Mouse (Mus musculus): ENCODE data around the gene Prpf3. TPM values are rescaled to one million over a fixed set of nuclear protein-coding genes. Genes with fewer than 3 reads are reported as not detected.
A peak's percentile ranks its signal among the peaks of the same experiment; 100 is the strongest.

Prpf3 gene
- polyA plus RNA-seq, 1 experiment = 15.5 TPM

DNA sequence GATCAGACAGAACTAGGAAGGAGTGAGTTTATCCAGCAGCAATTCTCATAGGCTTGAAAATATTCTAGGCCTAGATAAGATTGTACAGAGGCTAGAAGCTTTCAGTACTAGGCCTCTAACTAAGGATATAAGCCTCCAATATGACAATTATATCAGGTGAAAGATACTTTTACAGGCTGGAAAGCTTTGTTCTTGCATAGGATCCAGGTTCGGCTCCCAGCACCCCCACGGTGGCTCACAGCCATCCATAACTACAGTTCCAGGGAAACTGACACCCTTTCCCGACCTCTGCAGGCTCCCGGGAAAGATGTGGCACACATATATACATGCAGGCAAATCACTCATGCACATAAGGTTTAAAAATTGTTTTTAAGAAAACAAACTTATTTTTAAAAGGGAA is 51.8 kb downstream of the Prpf3 start:
- Histone ChIP-seq H3K27me3 (ENCODE audit: control insufficient read depth, insufficient read depth, low read length) (no peaks in the 10 kb centered on the region), H3K27ac (ENCODE audit: control insufficient read depth, insufficient read depth, low read depth, low read length) (peak overlapping the region; percentile 65; the same call in 1 of the 2 replicates), H3K4me1 (ENCODE audit: control insufficient read depth, insufficient read depth, low read length) (no peaks in the 10 kb centered on the region; the same call in 1 of the 2 replicates), H3K36me3 (ENCODE audit: control insufficient read depth, insufficient read depth, low read length) (no peaks in the 10 kb centered on the region), H3K4me3 (ENCODE audit: control insufficient read depth, low read depth, low read length) (no peak overlapping the region)
- TF ChIP-seq CTCF (IDR thresholded peaks at IDR 0.05; ENCODE audit: control insufficient read depth, insufficient read depth, insufficient replicate concordance, low read depth, low read length) (no peak), POLR2A (IDR thresholded peaks at IDR 0.05; ENCODE audit: control insufficient read depth, low read depth, low read length) (no peak)

DNA sequence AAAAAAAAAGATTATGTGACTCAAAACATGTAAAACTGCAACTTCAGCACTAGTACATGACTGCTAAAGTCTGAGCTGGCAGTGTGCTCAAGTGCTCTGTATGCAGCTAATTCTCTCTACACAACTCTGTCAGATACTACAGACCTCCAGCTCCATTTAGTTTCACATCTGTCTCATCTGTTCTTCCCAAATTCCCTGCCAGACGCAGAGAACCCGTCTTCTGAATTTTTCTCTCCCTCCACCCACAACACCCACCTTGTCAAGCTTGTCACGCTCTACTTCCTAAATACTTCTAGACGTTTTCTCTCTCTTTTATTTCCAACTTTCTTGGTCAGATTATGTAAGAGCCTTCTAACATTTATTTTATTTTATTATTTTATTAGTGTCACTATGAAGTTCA is 56.9 kb downstream of the Prpf3 start:
- Histone ChIP-seq H3K36me3 (ENCODE audit: control insufficient read depth, insufficient read depth, low read length) (no peaks in the 10 kb centered on the region), H3K27me3 (ENCODE audit: control insufficient read depth, insufficient read depth, low read length) (no peaks in the 10 kb centered on the region), H3K4me3 (ENCODE audit: control insufficient read depth, low read depth, low read length) (no peak overlapping the region), H3K4me1 (ENCODE audit: control insufficient read depth, insufficient read depth, low read length) (no peaks in the 10 kb centered on the region; the same call in 1 of the 2 replicates), H3K27ac (ENCODE audit: control insufficient read depth, insufficient read depth, low read depth, low read length) (no peak overlapping the region)
- TF ChIP-seq CTCF (IDR thresholded peaks at IDR 0.05; ENCODE audit: control insufficient read depth, insufficient read depth, insufficient replicate concordance, low read depth, low read length) (no peak), POLR2A (IDR thresholded peaks at IDR 0.05; ENCODE audit: control insufficient read depth, low read depth, low read length) (no peak)

DNA sequence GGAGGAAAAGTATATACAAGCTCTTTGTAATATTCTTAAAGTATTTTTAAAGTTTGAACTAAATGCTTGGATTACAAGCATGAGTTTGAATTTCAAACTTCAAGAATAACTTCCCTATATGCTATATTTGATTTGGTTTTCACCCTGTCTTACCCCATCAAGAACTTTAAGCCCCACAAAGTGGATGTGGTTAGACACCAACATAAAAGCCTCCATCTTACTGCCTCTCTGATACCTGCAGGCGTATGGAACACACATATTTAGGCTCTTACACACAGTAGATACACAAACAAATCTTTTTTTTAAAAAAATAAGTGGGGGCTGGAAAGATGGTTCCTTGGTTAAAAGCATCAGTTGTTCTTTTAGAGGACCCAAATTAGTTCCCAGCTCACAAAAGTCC is 61.4 kb downstream of the Prpf3 start:
- Histone ChIP-seq H3K27me3 (ENCODE audit: control insufficient read depth, insufficient read depth, low read length) (no peaks in the 10 kb centered on the region), H3K27ac (ENCODE audit: control insufficient read depth, insufficient read depth, low read depth, low read length) (no peak overlapping the region), H3K4me1 (ENCODE audit: control insufficient read depth, insufficient read depth, low read length) (no peaks in the 10 kb centered on the region), H3K36me3 (ENCODE audit: control insufficient read depth, insufficient read depth, low read length) (no peaks in the 10 kb centered on the region), H3K4me3 (ENCODE audit: control insufficient read depth, low read depth, low read length) (no peak overlapping the region)
- TF ChIP-seq POLR2A (IDR thresholded peaks at IDR 0.05; ENCODE audit: control insufficient read depth, low read depth, low read length) (no peak), CTCF (IDR thresholded peaks at IDR 0.05; ENCODE audit: control insufficient read depth, insufficient read depth, insufficient replicate concordance, low read depth, low read length) (no peak)

DNA sequence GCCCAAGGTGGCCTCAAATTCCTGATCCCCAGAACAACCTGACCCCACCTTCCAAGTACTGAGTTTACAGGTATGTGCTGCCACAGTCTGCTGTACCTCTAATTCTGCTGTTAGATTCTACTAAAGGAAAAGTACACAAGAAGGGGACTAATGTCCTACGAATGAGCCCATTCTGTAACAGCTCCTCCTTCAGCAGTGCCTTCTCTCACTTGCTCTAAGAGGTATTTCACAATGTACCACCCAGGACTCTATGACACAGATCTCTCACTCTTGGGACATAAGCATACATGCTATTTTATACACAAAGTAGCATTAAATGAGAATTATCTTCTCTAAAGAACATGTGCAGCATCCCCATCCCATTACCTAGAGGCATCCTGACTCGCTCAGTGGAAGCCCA is 62.0 kb downstream of the Prpf3 start:
- Histone ChIP-seq H3K36me3 (ENCODE audit: control insufficient read depth, insufficient read depth, low read length) (no peaks in the 10 kb centered on the region), H3K27me3 (ENCODE audit: control insufficient read depth, insufficient read depth, low read length) (no peaks in the 10 kb centered on the region), H3K4me3 (ENCODE audit: control insufficient read depth, low read depth, low read length) (no peak overlapping the region), H3K27ac (ENCODE audit: control insufficient read depth, insufficient read depth, low read depth, low read length) (no peak overlapping the region), H3K4me1 (ENCODE audit: control insufficient read depth, insufficient read depth, low read length) (no peaks in the 10 kb centered on the region)
- TF ChIP-seq POLR2A (IDR thresholded peaks at IDR 0.05; ENCODE audit: control insufficient read depth, low read depth, low read length) (no peak), CTCF (IDR thresholded peaks at IDR 0.05; ENCODE audit: control insufficient read depth, insufficient read depth, insufficient replicate concordance, low read depth, low read length) (no peak)

DNA sequence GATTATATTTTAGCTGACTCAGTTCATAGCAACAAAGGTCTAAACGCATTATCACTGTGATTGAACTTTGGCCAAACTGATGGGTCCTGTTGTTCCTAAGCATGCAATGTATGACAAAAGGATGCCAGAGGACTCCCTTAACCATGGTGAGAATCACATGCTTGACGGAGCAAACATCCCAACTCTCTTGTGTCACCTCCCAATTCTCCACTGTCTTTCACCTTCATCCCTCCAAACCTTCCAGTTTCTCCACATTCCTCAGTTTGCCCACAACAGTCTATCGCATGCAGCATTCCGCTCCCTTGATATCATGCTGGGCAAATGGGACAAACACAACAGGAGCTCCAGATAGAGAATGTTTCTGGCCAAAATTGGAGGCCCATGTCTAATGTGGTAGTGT is 70.2 kb downstream of the Prpf3 start:
- H3K27ac ChIP-seq (ENCODE audit: control insufficient read depth, insufficient read depth, low read depth, low read length) = no peak overlapping the region
- peaks cover 4% of the 10 kb centered on the region for H3K36me3 ChIP-seq (ENCODE audit: control insufficient read depth, insufficient read depth, low read length)
- no peaks in the 10 kb centered on the region for H3K27me3 ChIP-seq (ENCODE audit: control insufficient read depth, insufficient read depth, low read length)
- TF ChIP-seq POLR2A (IDR thresholded peaks at IDR 0.05; ENCODE audit: control insufficient read depth, low read depth, low read length) (no peak), CTCF (IDR thresholded peaks at IDR 0.05; ENCODE audit: control insufficient read depth, insufficient read depth, insufficient replicate concordance, low read depth, low read length) (no peak)
- H3K4me1 ChIP-seq (ENCODE audit: control insufficient read depth, insufficient read depth, low read length) = no peaks in the 10 kb centered on the region
- no peak overlapping the region for H3K4me3 ChIP-seq (ENCODE audit: control insufficient read depth, low read depth, low read length)

Other genes with a start within 250 kb of the Prpf3 start
- gene Ensa, start 230.9 kb downstream of the Prpf3 start, polyA plus RNA-seq (2012; rRNA removed) = 11.1 and 13.9 TPM in 2 replicates
- 27.4 and 40.2 TPM in 2 replicates for gene Mcl1, start 197.1 kb downstream of the Prpf3 start, polyA plus RNA-seq (2012; rRNA removed)
- 0.74 and 2.3 TPM in 2 replicates for gene Adamtsl4, start 168.0 kb downstream of the Prpf3 start, polyA plus RNA-seq (2012; rRNA removed)
- 26.7 and 37.2 TPM in 2 replicates for gene Ecm1, start 116.3 kb downstream of the Prpf3 start, polyA plus RNA-seq (2012; rRNA removed)
- 24.7 and 25.7 TPM in 2 replicates for gene Tars2, start 95.7 kb downstream of the Prpf3 start, polyA plus RNA-seq (2012; rRNA removed)
- gene Rprd2, start 37.0 kb downstream of the Prpf3 start, polyA plus RNA-seq (2012; rRNA removed) = 18.4 and 18.6 TPM in 2 replicates
- gene Mrps21, start 15.6 kb upstream of the Prpf3 start, polyA plus RNA-seq (2012; rRNA removed) = 30.5 and 40.4 TPM in 2 replicates
- 16.2 and 16.5 TPM in 2 replicates for gene Ciart, start 26.4 kb upstream of the Prpf3 start, polyA plus RNA-seq (2012; rRNA removed)
- 1.7 and 2.4 TPM in 2 replicates for gene BC028528, start 36.1 kb upstream of the Prpf3 start, polyA plus RNA-seq (2012; rRNA removed)
- 14.9 and 17.6 TPM in 2 replicates for gene Aph1a, start 38.1 kb upstream of the Prpf3 start, polyA plus RNA-seq (2012; rRNA removed)
- gene Car14, start 48.8 kb upstream of the Prpf3 start, polyA plus RNA-seq (2012; rRNA removed) = 2.0 TPM in 2 replicates
- 4.4 and 6.0 TPM in 2 replicates for gene Anp32e, start 73.4 kb upstream of the Prpf3 start, polyA plus RNA-seq (2012; rRNA removed)
- gene Plekho1, start 140.1 kb upstream of the Prpf3 start, polyA plus RNA-seq (2012; rRNA removed) = 43.8 and 55.7 TPM in 2 replicates
- 3.3 and 4.1 TPM in 2 replicates for gene Vps45, start 202.6 kb upstream of the Prpf3 start, polyA plus RNA-seq (2012; rRNA removed)
- gene Otud7b, start 248.6 kb upstream of the Prpf3 start, polyA plus RNA-seq (2012; rRNA removed) = 46.0 and 46.1 TPM in 2 replicates